Mouse (Mus musculus): ENCODE results near the gene Rundc3b. TPM values are rescaled to one million over a fixed set of nuclear protein-coding genes. Genes with fewer than 3 reads are reported as not detected.

Rundc3b gene
- polyA plus RNA-seq, 1 experiment = 0.50 TPM

GRCm38 (mm10) chr5:8491778-8492177 is 131.0 kb downstream of the Rundc3b start:
- no peak overlapping the region for H3K4me3 ChIP-seq (ENCODE audit: insufficient read depth, low read length)
- H3K27ac ChIP-seq (ENCODE audit: insufficient read depth, low read depth, low read length) = no peak overlapping the region

DNA sequence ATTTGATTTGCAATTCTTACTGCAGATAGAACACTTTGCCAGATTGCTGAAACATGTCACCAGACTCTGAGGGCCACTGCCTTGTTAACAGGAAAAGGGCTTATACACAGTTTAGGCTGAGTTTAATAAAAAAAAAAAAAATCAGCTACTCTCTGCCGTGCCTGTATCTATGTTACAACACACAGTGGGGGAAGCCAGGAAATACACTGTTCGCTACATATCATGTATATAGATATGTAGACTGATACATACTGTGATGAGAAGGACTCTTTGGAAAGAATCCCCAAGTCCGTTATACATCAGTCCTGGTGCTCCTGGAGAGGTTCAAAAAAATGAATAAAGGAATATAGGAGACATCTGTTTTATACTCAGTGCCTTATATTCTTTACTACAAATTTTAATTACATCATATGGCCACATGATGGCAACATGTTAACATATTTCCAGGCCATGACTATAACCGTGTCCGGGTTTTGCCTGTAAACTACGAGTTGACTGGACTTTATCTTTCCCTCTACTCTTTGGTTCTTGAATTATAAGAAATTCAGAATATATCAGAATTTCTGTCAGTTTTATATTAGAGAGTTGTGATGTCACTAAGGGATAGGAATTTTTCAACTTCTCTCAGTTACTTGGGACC is 133.2 kb downstream of the Rundc3b start:
- no peak overlapping the region for H3K27ac ChIP-seq (ENCODE audit: insufficient read depth, low read depth, low read length)
- H3K4me3 ChIP-seq (ENCODE audit: insufficient read depth, low read length) = no peak overlapping the region
- no peaks in the 10 kb centered on the region for H3K4me1 ChIP-seq (ENCODE audit: control insufficient read depth, insufficient read depth, low read length)
- no peak for TF ChIP-seq CTCF (IDR thresholded peaks at IDR 0.05; ENCODE audit: low read depth, low read length)
- no peak for TF ChIP-seq POLR2A (IDR thresholded peaks at IDR 0.05; ENCODE audit: borderline replicate concordance, low read depth, low read length)

More at GRCm38 (mm10) chr5:8491778-8492177, 131.0 kb downstream of the Rundc3b start:
- TF ChIP-seq CTCF (IDR thresholded peaks at IDR 0.05; ENCODE audit: low read depth, low read length) (no peak), POLR2A (IDR thresholded peaks at IDR 0.05; ENCODE audit: borderline replicate concordance, low read depth, low read length) (no peak)
- H3K4me1 ChIP-seq (ENCODE audit: control insufficient read depth, insufficient read depth, low read length) = no peaks in the 10 kb centered on the region

- H3K4me1 ChIP-seq (ENCODE audit: control insufficient read depth, insufficient read depth, low read length) = no peaks in the 10 kb centered on the region
- TF ChIP-seq CTCF (IDR thresholded peaks at IDR 0.05; ENCODE audit: low read depth, low read length) = no peak
- TF ChIP-seq POLR2A (IDR thresholded peaks at IDR 0.05; ENCODE audit: borderline replicate concordance, low read depth, low read length) = no peak
- no peak overlapping the region for H3K27ac ChIP-seq (ENCODE audit: insufficient read depth, low read depth, low read length)
- no peak overlapping the region for H3K4me3 ChIP-seq (ENCODE audit: insufficient read depth, low read length)
These were observed 134.0 kb downstream of the Rundc3b start for GRCm38 (mm10) chr5:8488701-8489297.

DNA sequence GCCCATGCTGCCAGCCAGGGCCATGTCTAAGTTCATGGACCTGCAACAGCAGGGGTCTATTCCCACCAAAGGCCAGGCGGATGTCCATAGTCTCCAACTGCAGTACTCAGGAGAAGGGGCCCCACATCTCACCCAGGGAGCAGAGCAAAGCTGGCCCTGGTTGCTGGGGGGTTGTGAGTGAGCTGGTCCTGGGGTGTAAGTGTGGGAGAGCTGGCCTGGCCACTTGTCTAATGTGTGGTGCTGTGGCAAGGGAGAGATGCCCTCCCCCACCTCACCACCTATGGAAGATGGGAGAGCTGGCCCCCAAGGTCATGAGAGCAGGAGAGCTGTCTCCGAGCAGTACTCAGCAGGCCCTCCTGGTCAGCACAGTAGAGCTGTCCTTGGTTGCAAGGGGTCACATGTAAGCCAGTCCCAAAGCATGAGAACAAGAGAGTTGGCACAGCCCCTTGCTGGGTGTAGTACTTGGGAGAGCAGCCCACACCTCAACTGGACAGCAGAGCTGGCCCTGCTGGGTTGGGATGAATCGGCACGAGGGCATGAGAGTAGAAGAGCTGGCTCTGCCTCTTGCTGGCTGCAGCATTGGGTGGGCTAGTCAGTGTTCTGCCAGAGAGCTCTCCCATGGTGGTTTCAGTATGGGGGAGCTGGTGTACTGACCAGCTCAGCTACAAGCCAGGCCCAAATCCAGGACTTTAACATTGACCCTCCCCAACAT is 134.6 kb downstream of the Rundc3b start:
- Histone ChIP-seq H3K4me1 (ENCODE audit: control insufficient read depth, insufficient read depth, low read length) (no peaks in the 10 kb centered on the region), H3K27ac (ENCODE audit: insufficient read depth, low read depth, low read length) (no peak overlapping the region), H3K4me3 (ENCODE audit: insufficient read depth, low read length) (no peak overlapping the region)
- TF ChIP-seq POLR2A (IDR thresholded peaks at IDR 0.05; ENCODE audit: borderline replicate concordance, low read depth, low read length) = no peak
- no peak for TF ChIP-seq CTCF (IDR thresholded peaks at IDR 0.05; ENCODE audit: low read depth, low read length)

DNA sequence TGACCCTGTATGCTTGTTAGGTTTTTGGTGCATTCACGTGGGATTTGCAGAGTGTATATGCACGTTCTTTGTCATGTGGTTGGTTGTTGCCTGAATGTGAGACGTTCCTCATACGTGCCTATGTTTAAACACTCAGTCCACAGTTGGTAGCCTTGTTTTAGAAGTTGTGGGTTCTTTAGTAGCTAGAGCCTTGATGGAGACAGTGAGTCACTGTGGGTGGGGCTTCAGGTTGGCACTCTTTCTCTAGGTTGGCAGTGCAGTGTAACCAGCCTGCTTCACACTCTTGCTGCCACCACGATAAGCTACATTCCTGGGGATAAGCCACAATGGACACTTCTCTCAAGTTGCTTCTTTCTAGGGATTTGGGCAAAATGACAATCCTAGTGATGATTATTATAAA is 166.2 kb downstream of the Rundc3b start:
- Histone ChIP-seq H3K4me3 (ENCODE audit: insufficient read depth, low read length) (no peak overlapping the region), H3K4me1 (ENCODE audit: control insufficient read depth, insufficient read depth, low read length) (peaks cover 8% of the 10 kb centered on the region), H3K27ac (ENCODE audit: insufficient read depth, low read depth, low read length) (no peak overlapping the region)
- TF ChIP-seq CTCF (IDR thresholded peaks at IDR 0.05; ENCODE audit: low read depth, low read length) = no peak
- TF ChIP-seq POLR2A (IDR thresholded peaks at IDR 0.05; ENCODE audit: borderline replicate concordance, low read depth, low read length) = no peak

GRCm38 (mm10) chr5:8455565-8455964 is 167.2 kb downstream of the Rundc3b start:
- no peak for TF ChIP-seq POLR2A (IDR thresholded peaks at IDR 0.05; ENCODE audit: borderline replicate concordance, low read depth, low read length)
- Histone ChIP-seq H3K4me3 (ENCODE audit: insufficient read depth, low read length) (no peak overlapping the region), H3K4me1 (ENCODE audit: control insufficient read depth, insufficient read depth, low read length) (peaks cover 8% of the 10 kb centered on the region), H3K27ac (ENCODE audit: insufficient read depth, low read depth, low read length) (no peak overlapping the region)

Other genes starting within 250 kb of the Rundc3b start
- 30.3 and 30.9 TPM in 2 replicates for gene Dbf4, start 200.2 kb downstream of the Rundc3b start, polyA plus RNA-seq (2012; ENCODE audit: insufficient read depth, insufficient read length, missing spikeins)
- gene Slc25a40, start 200.1 kb downstream of the Rundc3b start, polyA plus RNA-seq (2012; ENCODE audit: insufficient read depth, insufficient read length, missing spikeins) = 15.4 and 18.8 TPM in 2 replicates
- gene Abcb1a, start 37.1 kb upstream of the Rundc3b start, polyA plus RNA-seq (2012; ENCODE audit: insufficient read depth, insufficient read length, missing spikeins) = 0.66 and 2.6 TPM in 2 replicates
- gene Abcb1b, start 175.2 kb upstream of the Rundc3b start, polyA plus RNA-seq (2012; ENCODE audit: insufficient read depth, insufficient read length, missing spikeins) = 34.9 and 41.4 TPM in 2 replicates

All from bone marrow macrophage, adult 2 months (primary cell).